Mouse (Mus musculus) cerebellum, adult 9-10 months (tissue): ENCODE results near the gene Uvrag.

Experiments
- DNase-seq: peaks from one replicate; pipeline ENCODE4 v3.0.0; 2022

The Uvrag gene

DNA sequence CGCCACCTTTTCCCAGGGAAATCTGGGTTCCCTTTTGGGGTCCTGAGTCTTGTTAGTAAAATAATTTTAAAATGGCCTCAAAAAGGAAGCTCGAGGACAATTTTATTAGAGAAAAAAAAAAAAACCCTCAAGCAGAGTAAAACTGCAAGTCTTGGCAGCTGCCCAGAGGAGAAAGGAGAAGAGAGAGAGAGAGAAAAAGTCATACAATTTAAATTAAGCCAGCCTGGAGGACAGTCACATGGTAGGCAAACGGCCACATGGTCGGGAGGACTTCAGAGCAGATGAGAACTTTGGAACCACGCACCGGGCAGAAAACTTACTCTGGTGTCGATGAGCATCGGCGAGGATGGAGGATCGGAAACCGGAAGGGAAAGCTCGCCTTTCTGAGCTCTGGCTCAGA is 269.1 kb downstream of the Uvrag start:
- DNase-seq, result no peak

DNA sequence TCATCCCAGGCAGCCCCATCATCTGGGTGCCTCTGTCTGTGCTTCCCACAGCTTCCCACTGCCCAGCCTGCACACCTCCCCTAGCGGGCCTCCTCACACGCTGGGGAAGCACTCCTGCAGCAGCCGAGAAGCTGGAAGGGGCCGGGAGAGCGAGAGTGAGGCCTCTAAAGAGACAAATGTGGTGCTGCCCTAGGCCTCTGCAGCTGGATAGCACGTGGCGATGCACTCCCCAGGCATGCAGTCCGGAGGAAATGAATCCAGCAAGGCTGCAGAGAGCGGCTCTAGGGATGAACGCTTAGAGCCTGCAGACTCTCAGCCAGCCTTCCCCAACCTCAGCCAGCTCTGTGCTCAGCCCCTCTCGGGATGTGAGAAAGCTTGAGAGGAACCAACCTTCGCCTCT is 270.1 kb downstream of the Uvrag start:
- no peak for DNase-seq

DNA sequence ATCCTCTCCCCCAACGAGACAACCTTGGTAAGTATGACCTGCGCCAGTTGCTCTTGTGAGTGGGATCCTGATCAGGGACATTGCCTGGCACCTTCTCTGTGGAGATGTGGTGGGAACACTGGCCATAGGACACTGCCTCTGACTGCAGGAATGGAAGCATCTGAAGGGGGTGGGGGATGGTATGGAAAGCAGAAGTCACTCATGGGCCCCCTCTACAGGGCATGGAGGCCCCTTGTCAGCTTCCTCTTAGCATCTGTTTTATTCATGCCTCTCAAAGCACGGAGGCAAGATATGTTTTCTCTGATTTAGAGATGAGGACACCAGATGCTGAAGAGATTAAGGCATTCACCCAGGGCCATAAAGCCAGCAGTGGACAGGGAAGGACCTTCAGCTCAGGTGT is 271.9 kb downstream of the Uvrag start:
- no peak for DNase-seq

DNA sequence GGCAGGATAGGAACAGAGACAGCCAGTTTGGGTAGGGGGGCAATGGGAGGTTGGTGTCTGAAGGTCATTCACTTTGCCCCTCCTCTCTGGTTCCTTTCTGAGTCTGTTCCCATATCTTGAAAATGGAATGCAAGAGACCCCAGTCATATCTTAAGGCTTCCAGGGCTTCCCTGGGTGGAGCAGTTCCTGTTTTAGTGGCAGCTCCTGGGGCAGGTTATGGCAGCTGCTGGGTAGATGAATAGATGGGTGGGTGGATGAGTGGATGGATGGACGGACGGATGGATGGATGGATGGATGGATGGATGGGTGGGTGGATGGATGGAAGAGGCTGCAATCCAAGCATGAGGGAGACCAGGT is 273.2 kb downstream of the Uvrag start:
- no peak for DNase-seq

DNA sequence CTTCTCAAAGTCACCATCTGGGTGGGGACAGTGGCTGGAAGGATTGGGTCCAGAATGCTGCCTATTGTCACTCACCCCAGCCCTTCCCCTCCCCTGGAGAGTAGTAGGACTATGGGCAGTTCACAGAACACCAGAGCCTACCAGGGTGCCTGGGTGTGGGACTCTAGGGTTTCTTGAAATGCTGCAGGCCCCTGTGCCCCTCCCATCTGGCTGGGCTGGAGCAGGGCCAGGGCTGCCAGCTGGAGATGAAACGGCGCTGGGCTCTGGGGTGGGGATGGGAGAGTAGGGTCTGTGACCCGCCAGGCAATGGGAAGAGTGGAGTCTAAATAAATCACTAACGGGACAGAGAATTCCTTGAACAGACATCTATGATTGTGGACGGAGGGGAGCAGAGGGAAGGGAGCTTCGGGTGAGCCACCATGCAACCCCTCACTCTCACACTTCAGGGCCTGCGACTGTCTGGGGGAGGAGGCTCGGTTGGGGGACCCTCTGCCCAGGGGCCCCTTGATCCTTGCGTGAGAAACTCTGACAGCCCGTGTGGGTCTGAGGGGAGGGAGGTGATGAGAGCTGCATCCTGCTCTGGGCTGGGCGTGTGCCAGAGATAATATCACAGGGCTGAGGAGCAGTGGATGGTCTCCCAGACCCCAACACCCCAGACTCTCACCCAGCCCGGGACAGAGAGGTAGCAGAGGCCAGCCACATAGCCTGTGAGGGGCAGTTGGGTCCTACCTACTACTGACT is 273.7 kb downstream of the Uvrag start:
- no peak for DNase-seq

DNA sequence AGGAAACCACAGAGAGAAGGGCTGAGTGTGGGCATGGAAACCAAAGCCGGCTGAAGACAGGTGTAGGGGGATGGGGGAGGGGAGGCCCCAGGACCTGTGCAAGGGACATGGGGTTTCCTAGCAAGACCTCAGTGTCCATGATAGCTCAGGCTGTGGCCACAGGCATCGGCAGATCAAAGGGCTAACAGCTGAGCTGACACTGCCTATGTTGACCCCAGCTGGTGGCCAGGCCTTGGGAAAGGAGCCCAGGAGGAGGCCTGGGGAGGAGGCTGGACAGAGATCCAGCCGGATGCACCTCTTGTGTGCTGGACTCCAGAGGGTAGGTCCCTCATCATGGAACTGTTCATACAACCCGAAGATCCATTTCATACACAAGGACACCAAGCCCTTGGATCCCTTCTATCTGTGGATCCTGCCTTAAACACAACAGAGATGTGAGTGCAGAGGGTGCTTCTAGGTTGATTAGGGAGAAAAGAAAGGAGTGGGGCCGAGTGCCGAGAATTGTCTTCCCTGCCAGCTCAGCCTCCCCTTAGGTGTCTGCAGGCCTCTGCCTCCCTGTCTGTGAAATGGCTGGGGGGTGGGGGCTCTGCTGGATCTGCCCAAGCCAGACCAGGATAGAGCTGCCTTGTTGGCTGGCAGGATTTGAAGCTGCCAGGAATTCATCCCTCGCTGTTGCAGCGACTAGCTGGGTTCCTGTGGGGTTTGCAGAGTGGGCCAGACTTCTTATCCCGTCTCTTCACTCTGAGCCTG is 276.8 kb downstream of the Uvrag start:
- DNase-seq, result no peak

DNA sequence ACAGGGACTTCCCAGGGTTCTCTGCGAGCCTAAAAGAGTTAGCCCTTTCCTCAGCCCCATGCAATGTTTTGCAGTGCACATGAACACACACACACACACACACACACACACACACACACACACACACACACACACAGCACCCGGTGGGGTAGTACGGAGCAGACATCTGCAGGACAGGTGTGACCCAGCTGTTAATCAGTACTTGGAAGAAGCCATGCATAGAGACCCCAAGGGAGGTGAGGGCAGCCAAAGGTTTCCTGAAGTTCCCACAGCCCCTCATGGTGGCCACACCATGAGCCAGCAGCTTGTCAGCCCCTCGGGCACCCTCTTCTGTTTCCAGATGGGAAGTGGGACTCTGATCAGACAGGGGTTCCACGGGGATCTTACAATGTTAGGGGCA is 277.9 kb downstream of the Uvrag start:
- no peak for DNase-seq

DNA sequence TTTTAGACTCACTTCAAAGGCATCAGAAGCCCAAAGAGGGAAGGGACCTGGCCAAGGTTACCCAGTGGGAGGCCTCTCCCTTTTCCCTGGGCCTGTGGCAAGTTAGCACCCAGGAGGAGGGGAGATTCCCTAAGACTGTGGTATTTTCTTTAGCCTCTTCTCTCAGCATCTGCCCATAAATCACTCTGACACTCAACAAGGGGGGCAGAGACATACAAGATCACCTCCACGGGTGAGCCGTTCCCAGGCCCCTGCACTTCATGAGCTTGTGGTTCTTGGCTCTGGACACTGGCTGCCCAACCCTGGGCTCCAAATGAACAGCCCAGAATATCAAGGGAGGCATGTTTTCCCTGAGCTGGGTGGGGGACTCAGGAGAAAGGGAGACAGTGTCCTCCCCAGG is 279.9 kb downstream of the Uvrag start:
- DNase-seq, result no peak

DNA sequence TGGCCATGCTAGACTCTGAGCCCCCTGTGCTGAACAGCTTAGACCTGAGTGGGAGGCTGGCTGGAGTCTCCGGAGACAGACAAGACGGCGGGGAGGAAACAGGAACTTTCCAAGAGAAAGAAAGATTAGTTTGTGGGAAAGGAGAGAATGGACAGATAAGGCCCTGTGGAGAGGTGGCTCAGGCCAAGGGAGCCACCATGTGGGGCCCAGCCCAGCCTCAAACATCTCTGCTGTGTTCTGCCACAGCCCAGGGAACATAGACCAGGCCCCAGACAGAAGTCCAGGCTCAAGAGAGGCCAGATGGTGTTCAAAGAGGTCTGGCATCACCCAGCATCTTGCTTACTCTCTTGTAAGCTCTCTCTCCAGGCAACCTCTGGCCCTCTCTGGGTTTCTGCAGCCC is 283.8 kb downstream of the Uvrag start:
- no peak for DNase-seq

DNA sequence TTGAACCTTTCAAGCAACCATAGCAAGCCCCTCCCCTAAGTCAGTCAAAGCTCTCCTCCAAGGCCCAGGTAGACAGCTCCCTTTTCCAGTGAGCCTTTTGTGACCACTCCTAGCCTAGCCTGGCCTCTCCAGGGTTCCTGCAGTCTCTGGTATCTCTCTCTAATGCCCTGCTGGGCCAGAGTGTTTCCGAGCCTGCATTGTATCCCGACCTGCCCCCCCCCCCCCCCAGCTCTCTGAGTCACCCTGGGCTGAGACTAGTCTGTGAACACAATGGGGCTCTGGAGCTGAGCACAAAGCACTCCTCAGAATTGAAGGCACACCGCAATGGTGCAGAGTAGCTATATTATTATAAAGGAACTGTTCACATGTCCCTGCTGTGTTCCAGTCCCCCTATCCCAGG is 284.8 kb downstream of the Uvrag start:
- no peak for DNase-seq

DNA sequence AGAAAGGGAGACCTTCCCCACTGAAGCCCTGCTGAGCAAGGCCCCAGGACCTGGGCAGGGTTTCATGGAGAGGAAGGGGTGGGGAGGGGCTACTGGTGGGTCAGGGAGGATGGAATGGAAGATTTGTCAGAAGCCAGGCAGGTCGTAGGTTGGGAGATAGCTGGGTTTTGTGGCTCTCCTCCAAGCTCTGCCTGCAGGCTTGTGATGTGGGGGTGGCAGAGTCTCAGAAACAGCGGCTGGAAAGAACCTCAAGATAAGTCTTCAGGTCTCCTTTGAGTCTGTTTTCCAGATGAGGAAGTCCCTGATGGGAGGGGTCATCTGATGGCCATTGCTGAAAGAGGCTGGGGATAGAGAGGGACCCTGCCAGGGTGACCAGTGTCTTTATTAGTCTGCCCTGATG is 285.6 kb downstream of the Uvrag start:
- no peak for DNase-seq

DNA sequence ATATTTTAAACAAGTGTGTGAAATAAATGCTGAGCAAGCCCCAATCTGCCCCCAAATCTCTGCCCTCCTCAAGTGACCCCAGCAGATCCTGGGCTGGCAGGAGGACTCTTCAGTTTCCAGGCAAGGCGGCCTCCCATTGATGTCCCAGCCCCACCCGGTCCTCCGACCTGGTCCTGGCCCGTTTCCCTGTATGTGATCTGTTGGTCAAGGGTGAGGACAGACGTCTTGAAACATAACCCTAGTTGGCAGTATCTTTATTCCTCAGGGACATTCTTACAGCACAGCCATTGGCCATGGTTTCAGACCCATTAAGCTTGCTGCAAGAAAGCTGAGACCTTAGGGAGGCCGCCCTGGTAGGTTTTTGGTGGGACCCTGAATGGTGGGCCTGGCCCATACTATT is 287.1 kb downstream of the Uvrag start:
- DNase-seq, result no peak

DNA sequence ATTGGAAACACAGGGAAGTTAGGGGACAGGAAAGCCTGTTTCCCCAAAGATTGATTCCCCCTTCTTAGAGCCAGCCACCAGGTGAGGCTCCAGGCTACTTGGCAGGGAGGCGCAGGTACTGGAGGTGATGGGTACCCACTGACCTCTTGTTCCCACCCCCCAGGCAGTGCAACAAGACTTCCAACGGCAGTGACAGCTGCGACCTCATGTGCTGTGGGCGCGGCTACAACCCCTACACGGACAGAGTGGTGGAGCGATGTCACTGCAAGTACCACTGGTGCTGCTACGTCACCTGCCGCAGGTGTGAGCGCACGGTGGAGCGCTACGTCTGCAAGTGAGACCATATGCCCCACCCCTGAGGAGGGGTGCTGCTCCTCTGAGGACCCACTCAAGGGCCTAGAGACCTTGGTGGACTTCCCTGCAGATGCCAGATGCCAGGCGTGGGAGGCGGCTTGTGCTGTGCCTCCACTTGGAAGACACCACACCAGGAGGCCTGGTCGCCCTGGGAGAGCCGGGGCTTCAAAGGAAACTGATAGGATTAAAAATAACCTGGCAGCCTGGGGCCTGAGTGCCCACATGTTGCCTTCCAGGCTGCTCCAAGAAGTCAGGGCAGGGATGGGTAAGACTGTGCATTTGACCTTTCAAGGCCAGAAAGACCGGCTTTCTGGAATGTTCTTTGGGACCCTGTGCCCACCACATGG is 287.8 kb downstream of the Uvrag start:
- DNase-seq, result no peak

DNA sequence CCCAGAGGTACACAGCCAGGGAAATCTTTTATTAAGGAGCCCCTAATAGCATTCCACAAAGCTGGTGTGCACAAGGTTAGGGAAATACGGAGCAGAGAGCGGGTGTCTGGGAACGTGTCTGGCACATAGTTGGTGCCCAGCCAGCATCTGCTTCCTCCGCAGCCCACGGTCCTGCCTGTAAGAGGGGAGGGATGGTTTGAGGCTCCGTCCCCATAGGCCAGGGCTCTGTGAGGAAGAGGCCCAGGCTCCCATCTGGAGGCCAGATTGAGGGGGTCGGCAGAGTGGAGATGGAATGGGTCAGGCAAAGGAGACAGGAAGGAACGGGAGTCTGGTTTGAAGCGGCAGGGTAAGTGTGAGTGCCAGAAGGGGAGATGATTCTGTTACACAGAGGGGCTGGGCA is 289.7 kb downstream of the Uvrag start:
- DNase-seq, result no peak

DNA sequence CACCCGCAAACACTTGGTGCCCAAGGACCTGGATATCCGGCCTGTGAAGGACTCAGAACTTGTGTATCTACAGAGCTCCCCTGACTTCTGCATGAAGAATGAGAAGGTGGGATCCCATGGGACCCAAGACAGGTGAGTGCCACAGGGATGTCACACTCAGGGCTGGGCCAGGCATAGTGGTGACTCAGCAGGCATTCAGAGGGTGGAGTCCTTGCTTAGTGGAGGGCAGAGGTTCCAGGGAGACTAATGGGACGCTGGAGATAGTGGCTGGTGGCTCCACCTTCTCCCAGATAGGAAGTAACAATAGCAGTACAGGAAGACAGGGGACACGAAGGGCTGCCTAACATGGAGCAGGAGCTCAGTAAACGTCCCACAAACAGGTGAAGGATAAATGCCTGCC is 290.6 kb downstream of the Uvrag start:
- no peak for DNase-seq

DNA sequence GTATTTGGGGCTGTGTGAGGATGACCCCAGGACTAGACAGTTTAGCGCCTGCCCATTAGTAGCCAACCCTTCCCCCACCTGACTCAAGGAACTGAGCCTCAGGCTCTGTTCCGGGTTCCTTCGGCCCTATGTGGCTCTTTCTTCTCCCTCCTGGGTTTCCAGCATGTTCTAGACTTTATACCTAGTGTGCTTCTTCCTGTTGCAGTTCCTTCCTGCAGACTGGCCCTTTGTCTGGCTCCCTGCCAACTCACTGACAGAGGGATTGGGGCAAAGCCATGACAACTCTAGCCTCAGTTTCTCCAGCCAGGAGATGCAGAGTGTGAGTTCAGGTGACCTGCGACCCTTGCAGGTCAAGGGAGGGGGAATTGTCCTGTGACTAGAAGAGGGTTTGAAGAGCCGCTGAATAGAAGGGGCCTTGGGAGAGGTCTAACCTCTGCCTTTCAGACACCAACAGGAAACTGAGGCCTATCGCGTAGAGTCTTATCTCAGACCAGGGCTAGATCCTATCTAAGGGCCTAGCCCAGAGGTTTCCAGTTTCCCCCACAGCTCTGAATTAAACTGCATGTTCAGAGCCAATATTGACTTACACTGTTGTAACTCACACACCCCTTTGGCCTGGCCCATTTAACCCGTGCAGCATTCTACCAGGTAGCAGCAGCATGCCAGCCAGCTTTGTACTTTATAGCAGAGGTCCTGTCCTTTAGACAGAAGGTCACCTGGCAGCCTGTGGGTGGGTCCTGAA is 291.9 kb downstream of the Uvrag start:
- no peak for DNase-seq

DNA sequence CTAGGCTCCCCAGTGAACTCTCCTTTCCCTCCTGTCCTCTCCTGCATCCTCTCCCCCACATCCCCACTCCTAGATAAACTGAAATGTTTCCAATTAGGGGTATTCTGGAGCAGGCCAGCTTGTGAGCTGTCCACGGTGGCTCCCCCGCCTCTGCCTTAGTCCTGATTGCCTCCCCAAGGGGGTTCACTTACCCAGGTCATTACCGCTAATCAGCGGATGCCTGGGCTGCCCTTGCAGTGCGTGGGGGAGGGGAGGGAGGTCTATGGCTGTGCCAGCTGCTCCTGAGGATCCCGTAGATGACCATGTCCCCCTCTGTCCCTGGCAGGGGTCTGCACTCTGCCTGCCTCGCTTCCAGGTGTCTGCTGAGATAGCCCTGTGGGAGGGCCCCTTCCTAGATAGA is 297.3 kb downstream of the Uvrag start:
- no peak for DNase-seq

DNA sequence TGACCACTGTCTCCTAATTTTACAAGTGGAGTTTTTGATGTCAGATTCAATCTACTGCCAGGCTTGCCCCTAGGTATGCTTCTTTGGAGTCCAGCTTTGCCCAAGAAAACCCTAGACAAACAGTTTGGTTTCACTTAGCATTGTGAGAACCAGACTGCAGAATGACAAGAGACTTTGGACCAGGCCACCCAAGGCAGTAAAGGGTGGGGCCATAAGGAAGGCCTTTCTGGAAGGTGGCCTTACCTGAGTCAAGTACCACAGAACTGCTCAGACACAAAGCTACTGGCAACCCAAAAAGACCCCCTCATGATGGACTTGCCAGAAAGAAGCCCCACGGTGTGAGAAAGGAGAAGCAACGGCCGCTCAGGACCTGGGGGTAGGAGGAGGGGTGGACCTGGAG is 297.9 kb downstream of the Uvrag start:
- no peak for DNase-seq

DNA sequence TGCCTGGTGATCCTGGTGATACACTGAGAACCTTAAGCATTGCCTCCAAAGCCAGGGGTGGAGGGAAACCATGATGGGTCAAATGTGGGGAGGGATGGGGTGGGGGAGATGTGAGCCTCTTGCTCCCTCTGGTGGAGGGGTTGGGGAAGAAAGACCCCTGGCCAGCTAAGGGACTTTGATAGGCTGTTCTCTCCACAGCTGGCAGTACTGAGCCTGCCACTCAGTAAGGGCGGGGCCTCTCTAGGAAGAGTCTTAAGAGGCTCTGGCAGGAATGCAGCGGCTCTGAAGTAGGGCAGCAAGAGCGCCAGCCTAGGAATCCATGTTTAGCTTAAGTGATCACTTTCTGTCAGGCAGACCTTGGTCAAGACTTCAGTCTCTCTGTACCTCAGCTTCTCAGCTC is 299.1 kb downstream of the Uvrag start:
- DNase-seq, result no peak

DNA sequence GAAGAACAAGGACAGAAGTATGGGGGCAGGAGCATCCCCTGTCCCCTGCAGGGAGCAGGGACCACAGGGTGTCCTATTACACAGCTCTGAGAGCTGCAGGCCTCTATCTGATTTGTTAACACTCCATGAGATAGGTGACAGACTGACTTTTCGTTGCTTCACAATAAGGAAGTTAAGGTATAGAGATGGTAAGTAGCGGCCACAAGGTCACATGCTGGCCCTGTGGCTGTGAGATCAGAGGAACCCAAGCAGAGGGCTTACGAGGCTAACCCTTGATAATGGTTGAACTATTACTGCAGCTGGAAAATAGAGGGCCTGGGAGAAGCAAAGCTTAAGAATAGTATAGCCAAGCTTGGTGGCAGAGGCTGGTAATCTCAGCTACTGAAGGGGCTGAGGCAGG is 300.2 kb downstream of the Uvrag start:
- DNase-seq, result no peak

DNA sequence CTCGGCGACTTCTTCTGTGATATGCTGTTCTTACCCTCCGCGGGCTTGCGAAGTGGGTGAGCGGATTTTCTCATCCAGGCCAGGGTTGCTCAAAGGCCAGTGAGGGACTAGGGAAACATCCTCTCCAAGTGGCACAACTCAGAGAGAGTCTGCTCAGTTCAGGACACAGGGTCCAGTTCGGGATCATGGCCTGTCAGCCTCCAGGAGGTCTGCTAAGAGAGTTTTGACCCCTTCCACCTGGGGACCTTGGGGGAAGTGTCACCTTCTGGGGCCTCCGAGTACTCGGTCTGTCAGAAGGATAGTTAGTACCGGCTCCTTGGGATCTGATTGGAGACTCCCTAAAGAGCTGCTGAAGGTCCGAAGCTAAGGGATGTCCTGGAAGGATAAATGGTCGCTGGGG is 301.6 kb downstream of the Uvrag start:
- no peak for DNase-seq

DNA sequence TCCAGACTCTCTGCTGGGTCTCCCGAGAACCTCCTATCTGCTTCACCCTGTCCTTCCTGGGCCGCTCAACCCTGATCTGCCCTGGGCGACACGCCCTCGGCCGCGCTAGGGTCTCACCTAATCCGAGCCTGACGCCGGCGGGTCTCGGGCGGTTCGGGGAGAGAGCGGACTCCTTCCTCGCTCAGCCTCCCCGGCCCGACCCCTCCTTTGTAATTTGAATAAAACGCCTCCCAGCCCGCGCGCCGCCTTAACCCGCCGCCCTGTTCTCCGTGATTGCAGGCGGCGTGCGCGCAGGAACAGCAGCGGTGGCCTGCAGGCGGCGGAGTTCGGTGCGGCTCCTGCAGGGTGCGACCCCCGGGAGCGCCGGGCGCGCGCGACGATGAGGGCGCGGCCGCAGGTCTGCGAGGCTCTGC is 302.2 kb downstream of the Uvrag start:
- no peak for DNase-seq

DNA sequence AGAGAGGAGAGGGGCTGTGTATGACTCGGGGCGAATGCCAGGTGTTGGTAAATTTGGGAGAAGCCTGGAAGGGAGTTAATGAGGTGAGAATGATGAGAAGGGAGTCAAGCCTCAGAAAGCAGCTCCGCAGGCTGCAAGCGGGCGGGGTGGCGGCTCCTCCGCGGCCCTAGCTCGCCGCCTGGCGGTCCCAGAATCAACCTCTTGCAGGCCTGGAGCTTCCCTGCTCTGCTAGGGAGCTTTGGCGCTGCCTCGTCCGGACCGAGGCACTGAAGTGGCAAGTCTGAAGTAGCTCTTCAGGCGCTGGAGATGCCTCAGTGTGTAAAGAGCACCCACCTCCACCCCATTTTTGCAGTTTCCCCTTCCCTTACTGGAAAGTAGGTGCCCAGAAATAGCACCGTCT is 303.0 kb downstream of the Uvrag start:
- peak; percentile 80 for DNase-seq

DNA sequence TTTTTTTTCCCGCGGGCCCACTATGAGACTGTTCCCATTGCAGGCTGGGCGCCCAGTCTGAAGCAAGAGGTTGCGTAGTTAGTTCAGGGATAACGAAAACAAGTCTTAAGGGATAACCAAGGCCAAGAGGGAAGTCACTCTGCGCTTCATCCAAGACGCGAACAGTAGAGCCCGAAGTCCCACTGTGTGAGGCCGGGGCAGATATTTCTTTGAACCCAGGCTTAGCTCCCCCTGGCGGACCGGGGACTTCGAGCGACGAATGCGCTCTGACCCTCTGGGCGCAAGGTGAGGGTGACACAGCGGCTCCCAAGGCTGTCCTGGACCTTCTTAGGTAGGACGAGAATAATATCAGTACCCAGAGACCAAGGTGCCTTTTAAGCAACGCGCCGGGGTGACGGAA is 304.3 kb downstream of the Uvrag start:
- no peak for DNase-seq
